Mouse (Mus musculus) right cerebral cortex, postnatal 4 days (tissue): ENCODE results near the gene Gm6899.

Experiments
- DNase-seq: peaks from one replicate; pipeline ENCODE4 v3.0.0-alpha.2; 2022

The Gm6899 gene

DNA sequence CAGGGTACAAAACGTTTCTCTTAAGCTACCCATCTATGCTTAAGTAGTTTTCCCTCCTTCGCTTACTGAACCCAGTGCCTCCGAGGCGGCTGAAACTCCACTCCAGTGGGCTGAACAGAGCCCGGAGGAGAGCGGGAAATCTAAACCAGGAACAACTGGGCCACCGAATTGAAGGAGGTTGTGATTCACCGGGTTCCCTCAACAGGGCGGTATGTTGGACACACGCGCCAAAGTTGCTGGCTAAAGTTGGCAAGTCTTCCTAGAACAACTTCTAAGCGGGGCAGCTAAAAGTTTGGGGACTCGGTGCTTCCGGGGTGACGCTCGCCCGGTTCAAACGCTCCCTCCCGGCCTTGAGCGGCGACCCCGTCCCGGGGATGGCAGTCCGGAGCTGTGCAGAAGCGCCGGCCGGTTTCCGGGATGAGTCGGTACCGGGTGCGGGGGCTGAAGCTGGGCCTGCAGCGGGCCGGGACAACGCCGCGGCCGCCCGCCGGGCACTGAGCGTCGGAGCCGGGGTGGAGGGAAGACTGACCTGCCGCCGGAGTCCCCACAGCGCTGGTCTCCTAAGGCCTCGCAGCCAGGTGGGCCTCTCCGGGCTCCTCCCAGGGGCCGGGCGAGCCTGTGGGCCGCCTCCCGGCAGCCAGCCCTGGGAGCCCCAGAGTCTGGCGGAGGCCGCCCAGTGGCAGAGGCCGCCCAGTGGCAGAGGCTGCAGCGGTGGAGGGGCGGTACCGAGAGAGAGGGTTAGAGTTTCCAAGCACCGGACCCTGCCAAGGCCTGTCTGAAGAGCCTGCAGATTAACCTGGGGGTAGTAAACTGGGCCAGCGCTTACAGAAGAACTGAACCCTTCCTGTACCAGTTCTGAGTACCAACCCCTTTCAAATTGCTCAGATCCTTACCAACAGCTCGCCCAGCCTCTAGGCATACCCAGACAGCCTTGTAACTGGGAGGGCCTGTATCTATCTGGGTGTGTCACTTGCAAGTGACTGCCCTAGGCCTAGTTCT is at the start of gene Gm6899, which contains the start of gene Vrk2:
Gene Gm6899, plus strand, starts transcription at position 181 of the 999 bp plus-strand sequence.
Gene Vrk2, minus strand, starts transcription at position 939 of the 999 bp plus-strand sequence.
- peak; percentile 36 for DNase-seq

DNA sequence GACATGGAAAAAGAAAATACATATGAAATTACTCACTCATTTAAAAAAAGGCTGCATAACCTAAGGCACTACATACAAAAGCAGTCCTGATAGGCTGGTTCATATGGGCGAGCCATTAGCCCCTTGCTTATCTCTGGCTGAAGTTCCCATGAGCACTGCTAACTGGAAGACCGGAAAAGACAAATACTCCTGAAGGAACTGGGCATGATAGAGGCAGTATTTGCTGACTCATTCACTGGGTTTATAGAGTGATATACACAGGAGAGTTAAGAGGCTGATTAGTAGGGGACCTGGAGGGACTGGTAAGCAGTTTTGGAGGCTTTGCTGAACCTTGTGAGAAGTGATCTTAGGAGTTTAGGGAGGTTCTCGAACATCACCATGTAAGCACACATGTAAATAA is 41.5 kb upstream of the Gm6899 start:
- DNase-seq, result no peak

DNA sequence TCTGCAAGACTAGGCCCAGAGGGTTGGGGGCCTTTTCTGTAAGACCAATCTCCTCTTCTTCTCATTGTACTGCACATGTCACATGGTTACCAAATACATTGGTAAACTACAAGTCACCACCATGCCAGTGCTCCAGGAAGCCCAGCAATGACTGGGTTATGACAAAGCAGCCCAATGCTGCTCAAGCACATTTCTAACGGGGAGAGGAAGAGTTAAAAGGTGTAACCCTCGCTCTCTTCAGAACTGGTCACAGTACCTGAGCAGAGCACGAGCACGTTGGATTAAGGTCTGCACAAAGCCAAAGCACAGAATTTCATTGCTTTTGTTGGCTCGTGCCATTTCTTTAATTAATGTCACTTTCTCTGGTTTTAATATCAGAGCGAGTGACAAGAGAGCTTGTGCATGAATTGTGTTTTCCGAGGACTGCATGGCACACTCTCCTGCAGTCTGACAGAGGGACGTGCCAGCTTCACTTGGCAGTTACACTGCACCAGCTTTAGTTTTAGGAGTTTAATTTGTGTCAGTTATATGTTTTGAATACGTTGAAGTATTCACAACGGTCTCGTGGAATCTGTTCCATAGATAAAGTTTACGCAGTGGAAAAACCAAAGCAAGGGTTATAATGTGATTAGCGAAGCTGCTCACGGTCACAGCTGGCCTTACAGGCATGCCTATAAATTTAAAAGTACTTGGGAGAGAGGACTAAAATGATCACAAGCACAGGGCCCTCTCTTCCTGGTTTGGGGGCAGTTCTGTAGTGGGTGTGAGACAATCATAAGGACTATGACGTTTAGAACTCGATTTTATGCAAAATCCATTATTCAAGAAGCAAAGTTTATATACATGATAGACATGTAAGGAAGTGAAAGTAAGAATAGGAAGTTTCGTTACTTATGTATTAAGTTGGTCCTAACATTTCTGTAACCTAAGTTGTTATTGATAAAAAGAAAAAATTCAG is 7.4 kb upstream of the Gm6899 start:
- peak; percentile 30 for DNase-seq

DNA sequence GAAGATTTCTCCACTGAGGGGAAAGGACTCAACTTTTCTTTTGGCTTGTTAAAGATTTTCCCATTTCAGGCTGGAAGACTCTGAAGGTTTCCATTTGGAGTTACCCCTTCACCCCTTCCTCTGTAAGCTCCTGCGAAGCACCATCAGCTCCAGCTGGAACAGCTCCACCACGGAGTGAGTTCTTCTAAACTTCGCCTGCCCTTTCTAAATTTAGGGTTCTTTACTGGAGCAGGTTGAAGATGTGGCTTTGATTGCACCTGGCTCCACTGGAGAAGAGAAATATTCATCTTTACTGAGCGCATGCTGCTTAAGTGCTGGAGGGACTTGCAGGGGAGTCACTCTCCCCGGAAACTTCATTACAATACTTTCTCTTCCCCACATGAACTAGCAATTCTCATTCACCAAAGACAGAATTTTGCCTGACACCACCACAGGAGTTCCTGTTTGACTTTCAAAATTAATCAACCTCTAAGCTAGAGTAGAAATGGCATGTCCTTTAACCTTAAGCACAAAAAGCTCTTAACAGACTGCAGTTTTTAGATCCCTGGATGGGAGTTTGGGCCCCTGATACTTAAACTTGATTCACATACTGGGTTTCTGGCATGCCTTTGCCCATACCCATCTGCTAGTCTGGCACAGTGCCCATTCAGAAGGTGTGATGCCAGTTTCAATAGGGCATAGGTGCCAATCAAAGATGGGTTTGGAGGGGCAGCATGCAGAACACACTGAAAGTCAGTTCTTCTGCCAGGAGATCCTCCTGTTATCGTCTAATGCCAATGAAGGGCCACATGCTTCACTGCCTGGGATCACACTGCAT is 6.5 kb upstream of the Gm6899 start:
- peak; percentile 8 for DNase-seq

DNA sequence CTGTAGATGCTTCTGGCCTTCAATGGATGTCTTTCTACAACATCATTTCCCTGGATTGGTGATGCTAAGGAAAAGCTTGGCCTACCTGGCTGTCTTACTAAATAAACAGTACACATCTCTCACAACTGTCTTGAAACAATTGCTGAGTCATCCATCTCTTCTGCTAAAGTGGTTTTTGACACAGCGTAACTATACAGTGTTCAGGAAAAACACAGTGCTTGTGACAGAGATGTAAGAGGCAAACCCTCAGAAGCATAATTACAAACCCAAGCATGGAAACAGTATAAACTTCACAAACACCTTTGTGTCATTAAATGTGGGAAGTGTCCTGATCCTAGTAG is 5.9 kb upstream of the Gm6899 start:
- DNase-seq, result no peak

DNA sequence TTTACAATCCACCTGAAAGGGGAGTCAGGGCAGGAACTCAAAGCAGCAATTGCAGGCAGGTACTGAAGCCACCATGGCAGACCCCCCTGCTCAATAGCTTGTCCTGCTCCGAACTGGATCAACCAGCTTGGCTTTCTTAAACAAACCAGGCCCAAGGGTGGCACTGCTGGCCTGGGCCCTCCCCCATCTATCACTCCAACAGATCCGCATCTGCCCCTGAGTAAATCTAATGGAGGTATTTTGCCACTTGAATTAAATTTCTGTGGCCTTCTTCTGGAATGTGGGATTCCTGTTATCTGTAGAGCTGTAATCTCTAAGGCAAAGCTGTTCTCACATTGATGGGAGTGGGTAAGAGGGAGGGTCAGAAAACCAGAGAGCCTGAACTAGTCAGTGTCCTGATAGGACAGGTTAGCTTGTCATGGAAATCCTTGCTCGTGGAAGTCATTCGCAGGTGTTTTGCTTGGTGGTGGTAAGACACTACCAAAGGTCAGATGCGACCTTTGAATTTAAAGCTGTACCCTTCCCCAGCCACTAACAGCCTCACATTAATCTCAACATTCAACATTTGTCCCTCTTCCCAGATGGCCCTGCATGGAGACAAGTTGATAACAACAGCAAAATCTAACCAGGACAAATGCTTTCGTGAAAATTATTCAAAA is 517 bp upstream of the Gm6899 start:
- no peak for DNase-seq

DNA sequence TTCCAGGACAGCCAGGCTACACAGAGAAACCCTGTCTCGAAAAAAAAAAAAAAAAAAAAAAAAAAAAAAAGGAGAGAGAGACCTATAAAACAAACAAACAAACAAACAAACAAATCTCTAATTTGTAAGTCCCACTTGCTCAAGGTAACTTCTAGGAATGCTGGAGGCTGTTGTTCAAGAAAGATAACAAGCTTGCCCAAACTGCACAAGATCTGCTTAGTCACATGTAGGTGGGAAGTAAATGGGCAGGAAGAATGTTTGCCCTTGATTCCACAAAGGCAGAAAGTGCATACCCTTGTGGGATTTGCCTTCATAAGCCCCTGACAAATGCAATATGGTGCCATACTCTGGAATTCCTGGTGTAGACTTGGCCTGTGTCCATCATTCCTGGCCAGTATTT is 1.4 kb downstream of the Gm6899 start:
- DNase-seq, result no peak

DNA sequence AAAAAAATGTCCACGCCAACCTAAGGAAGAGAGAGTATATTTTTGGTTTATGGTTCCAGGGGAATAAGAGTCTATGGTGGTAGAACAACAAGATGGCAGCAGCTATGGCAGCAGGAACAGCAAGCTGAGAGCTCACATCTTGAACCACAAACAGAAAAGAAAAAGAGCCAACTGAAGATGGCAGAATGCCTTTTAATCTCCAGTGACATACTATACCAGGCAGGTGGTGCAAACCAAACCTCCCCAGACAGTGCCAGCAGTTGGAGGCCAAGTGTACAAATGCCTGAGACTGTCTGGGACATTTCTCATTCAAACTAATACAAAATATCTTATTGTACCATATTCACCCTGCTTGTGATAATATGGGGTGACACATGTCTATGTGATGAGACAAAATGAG is 3.1 kb downstream of the Gm6899 start:
- no peak for DNase-seq

DNA sequence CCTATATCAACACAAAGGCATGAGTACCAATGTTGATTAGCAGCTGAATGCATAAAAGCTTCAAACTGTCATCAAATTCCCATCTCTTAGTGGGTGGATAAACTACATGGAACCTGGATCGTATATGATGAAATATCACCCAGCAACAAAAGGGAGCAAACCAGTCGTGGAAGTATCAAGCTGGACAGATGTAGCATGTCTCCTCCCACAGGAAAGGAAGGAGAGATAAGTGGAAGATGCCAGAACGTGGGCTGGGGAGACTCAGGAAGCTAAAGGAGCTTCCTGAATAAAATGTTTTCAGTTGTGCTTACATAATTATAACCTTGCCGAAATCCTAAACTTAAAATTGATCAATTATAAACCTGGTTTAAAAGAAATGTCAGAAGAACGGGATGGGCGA is 4.1 kb downstream of the Gm6899 start:
- DNase-seq, result no peak

DNA sequence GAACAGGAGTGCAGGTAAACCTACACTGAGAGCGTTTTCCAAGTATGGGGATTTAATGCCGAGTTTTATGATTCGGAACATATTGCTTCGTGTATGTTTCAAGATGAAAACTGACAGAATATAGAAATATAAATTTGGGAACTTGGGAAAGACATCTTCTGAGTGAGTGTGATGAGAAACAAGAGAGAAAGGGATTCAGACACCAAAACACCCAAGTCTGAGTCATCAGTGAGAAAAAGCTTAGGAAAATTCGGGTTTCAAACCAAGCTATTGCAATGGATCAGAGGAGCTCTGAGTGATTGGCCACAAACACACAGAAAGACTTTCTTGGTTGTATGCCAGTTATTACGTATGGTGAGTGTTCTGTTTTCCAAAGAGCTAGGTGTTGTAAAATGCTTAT is 4.7 kb downstream of the Gm6899 start:
- no peak for DNase-seq

DNA sequence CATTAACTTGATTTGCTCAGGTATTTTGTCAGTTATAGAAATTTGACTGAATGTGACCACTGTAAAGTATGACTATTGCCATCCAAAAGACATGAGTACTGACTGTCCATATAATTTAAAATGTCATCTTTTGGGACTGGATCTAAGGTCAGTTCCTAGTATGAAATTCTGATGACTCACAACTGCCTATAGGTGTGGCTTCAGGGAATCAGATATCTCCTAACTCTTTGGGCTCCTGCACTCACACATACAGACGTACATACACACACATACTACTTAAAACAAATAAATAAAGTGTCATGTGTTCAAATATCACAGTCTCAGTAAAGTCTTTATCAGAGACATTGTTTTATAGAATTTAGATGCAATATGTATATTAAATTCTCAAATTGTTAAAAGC is 5.8 kb downstream of the Gm6899 start:
- no peak for DNase-seq

DNA sequence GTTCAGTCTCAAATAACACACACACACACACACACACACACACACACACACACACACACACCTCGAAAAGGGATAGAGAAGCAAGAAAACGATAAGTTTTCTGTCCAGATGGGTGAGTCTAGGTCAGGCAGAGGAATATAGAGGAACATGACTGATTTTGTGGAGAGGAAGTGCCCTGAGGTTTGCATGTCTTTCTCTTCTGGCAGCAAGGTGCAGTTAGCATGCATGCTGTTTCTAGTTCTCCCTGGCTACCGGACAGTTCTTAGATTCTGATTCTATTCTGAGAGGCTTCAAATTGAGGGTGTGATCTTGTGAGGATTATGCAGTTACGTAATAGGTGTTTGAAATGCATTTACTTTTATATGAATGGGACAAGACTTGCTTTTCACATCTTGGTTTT is 7.7 kb downstream of the Gm6899 start:
- DNase-seq, result no peak

DNA sequence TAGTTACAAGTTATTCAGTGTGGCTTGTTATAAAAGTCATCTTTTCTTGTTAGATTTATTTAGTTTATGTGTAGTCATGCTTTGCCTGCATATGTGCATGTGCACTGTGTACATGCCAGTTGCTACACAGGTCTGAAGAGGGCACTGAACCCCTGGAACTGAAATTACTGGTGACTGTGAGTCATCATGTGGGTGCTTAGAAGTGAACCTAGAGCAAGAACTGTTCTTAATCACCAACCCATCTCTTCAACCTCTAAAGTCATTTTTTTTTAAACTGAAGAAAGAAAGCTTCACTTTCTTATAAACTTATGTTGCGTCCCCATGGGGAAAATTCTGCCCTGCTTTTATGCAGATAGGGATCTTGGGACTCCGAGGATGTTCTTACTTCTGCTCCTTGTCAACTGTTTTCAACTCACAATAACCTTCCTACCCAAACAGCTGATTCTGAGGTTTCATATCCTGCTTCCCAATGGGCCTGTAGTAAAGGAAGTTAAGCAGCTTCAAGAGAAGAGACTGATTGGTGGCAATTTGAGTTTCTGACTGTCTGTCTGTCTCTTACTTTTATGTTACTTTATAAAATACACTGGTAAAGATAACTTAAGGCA is 8.6 kb downstream of the Gm6899 start:
- no peak for DNase-seq

DNA sequence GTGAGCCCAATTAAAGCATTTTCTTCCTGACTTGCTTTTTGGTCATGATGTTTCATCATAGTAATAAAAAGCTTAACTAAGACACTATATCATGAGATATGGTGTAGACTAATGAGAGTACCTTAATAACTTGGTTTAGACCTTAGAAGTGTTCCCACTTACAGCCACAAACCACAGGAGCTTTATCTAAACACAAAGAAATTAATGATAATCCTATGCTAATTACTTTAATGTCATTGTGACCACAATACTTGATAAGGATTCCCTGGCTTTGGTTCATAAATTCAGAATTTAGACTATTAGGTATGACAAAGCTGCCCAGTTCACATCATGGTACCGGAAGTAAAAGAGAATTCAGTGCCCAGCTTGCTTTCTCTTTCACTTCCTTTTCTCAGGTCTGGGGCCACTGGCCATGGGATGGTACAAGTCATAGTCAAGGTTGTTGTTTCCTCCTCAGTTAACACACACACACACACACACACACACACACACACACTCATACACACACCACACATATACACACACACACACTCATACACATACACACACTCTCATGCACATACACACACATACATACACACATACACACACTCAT is 11.1 kb downstream of the Gm6899 start:
- no peak for DNase-seq

DNA sequence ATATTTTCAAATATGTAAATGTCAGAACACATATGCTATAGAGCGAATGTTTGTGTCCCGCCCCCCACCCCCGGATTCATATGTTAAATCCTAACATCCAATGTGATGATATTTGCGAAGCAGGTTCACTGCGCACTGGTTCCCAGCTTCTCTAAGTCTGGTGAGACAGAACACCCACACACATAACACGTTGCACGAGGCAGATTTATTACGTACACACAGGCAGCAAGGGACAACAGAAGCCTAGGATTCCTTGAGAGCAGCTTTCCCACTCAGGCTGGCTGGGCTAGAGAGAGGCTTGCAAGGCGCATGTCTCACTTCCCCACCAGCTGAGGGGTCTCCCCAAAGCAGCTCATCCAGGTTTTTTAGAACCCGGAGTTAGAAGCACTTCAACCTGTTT is 15.8 kb downstream of the Gm6899 start:
- peak; percentile 9 for DNase-seq

DNA sequence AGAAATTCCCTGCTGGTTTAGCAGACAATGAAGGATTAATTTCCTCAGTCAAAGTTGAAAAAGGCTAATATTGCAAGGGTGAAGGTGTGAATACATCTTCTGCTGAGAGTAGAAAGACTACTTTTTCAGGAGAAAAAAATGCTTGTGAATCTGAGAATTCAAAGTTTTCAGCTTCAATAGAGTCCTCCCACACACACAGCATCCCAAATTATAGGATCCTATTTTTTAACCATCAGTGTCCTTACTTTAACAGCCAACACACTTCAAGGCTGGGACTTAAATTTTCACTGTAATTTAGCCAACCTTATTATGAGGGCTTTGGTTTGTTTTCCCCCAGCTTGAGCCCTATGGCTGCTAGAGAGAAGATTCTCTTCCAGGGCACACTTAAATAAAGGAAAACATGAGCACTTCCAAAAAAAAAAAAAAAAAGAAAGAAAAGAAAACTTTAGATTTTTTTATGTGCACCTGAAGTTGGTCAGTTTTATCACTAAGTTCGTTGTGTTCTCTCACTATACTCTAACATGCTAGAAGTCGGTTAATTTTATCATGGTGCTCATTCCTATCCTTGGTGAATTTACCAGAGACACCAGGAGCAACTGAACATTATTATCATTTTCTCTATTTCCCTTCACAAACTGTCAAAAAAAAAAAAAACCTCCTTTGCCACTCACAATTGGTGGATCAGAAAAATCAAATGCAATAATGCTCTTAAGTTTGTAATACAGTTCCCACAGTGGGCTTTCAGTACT is 25.6 kb downstream of the Gm6899 start:
- DNase-seq, result no peak

DNA sequence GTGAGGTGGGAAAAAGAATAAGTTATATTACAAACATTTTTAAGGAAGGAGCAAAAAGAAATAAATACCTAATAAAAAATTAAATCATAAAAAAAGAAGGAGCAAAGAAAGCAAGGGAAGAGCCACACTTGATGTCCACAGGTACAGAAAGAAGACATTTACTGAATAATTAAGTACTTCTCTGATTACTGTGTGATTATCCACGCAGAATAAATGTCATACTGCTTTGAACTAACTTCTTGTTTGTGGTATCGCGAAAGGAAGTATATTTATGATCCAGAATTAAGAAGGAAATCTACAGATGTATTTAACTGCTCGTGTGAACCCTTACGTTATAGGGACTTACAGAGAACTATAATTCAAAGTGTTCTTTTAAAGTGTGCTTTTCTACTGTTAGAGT is 29.7 kb downstream of the Gm6899 start:
- no peak for DNase-seq

DNA sequence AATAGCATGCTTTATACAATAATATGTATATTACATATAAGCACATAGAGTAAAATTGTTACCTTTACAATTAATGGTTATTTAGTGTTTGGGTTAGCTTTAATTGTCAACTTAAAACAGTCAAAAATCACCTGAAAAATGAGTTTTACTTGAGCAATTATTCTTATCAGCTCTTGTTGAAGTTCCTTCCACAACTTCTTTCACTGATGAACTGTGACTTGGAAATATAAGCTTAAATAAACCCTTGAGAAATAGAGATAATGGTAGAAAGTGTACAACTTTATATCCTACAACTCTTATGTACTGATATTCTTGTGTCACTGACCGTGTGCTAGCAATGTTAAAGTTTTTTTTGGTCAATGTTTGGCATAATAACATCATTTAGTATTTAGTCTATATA is 43.2 kb downstream of the Gm6899 start:
- DNase-seq, result no peak

DNA sequence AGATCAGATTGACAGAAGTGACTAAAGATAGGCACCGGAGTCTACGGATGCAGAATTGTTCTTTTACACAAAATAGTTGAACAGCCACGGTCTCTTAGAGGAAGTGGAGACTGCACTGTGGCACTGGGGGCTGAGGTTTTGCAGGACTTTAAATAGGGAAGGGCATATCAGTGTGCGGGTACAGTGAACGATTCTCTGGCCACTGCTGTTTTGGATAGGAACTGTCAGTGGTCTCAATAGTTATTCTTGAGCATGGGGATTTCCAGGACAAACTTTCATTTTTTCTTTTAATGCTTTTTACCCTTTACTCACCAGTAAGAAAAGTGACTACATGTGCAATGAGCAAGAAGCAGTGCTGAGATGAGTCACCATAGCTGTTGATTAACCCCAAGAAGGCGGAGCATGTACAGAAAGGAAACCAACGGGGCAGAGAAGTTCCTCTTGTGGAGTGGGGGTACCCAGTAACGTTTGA is 47.3 kb downstream of the Gm6899 start:
- DNase-seq, result no peak

DNA sequence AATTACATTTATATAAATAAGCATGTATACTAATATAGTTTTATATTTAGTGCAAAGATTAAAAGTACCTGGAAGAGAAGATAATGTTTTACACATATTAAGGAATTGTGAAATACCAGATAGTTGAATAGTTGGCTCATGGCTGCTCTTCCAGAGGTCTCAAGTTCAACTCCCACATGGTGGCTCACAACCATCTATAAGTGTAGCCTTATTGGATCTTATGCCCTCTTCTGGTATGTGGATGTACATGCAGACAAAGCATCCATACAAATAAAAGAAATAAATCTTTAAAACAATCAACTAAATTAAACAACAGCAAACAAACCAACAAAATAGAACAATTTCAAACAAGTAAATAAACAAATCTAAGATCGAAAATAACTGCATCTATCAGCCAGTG is 49.1 kb downstream of the Gm6899 start:
- DNase-seq, result no peak
